Mouse (Mus musculus) granulocyte monocyte progenitor cell, adult 5-6 weeks (primary cell): ENCODE measurements at regions not wholly inside any gene's neighbourhood (a gene's known extent, or its start where the extent isn't known, plus 50 kb on each side); places are given as distances from the start of the nearest gene placed in this dataset.

Source experiments
- ATAC-seq: replicated peaks from 2 replicates; pipeline ENCODE4 v1.8.0; 2016; ENCODE audit warnings: mild to moderate bottlenecking, moderate TSS enrichment, inconsistent platforms; ENCODE audit not compliant: poor library complexity, severe bottlenecking

GRCm38 (mm10) chr17:88287861-88288260, 152.7 kb upstream of the Foxn2 start:
- no peak for ATAC-seq

GRCm38 (mm10) chr17:88297520-88297919, 143.0 kb upstream of the Foxn2 start:
- no peak for ATAC-seq

GRCm38 (mm10) chr17:88303991-88304390, 136.5 kb upstream of the Foxn2 start:
- ATAC-seq: peak; percentile 30; the same call in 1 of the 2 replicates

GRCm38 (mm10) chr17:88305165-88305564, 135.3 kb upstream of the Foxn2 start:
- ATAC-seq: no peak

GRCm38 (mm10) chr17:88306325-88306724, 134.2 kb upstream of the Foxn2 start:
- ATAC-seq: no peak

- no peak for ATAC-seq
These were observed 133.4 kb upstream of the Foxn2 start for GRCm38 (mm10) chr17:88307082-88307481.

GRCm38 (mm10) chr17:88307826-88308225, 132.7 kb upstream of the Foxn2 start:
- no peak for ATAC-seq

- no peak for ATAC-seq
These were observed 127.6 kb upstream of the Foxn2 start for GRCm38 (mm10) chr17:88312876-88313275.

- ATAC-seq: no peak
These were observed 124.1 kb upstream of the Foxn2 start for GRCm38 (mm10) chr17:88316213-88316967.

- ATAC-seq: no peak
These were observed 123.2 kb upstream of the Foxn2 start for GRCm38 (mm10) chr17:88317311-88317710.

GRCm38 (mm10) chr17:88317806-88318205, 122.7 kb upstream of the Foxn2 start:
- no peak for ATAC-seq

GRCm38 (mm10) chr17:88318207-88318791, 122.2 kb upstream of the Foxn2 start:
- ATAC-seq: no peak

GRCm38 (mm10) chr17:88318936-88319335, 121.6 kb upstream of the Foxn2 start:
- no peak for ATAC-seq

- ATAC-seq: no peak
These were observed 119.8 kb upstream of the Foxn2 start for GRCm38 (mm10) chr17:88320686-88321085.

- ATAC-seq: no peak
These were observed 115.1 kb upstream of the Foxn2 start for GRCm38 (mm10) chr17:88325326-88325909.

- ATAC-seq: no peak
These were observed 114.4 kb upstream of the Foxn2 start for GRCm38 (mm10) chr17:88325910-88326739.

- ATAC-seq: no peak
These were observed 113.8 kb upstream of the Foxn2 start for GRCm38 (mm10) chr17:88326740-88327123.

GRCm38 (mm10) chr17:88327791-88328190, 112.7 kb upstream of the Foxn2 start:
- ATAC-seq: no peak

- no peak for ATAC-seq
These were observed 111.7 kb upstream of the Foxn2 start for GRCm38 (mm10) chr17:88328807-88329206.

- ATAC-seq: no peak
These were observed 110.8 kb upstream of the Foxn2 start for GRCm38 (mm10) chr17:88329715-88330114.

GRCm38 (mm10) chr17:88330129-88330528, 110.4 kb upstream of the Foxn2 start:
- ATAC-seq: no peak
